Mouse (Mus musculus) layer of hippocampus, adult 11-12 months (tissue): Measurements from ENCODE around the gene Tmem126a.
A peak's percentile ranks its signal among the peaks of the same experiment; 100 is the strongest.

Source experiments
- DNase-seq: peaks from one replicate; pipeline ENCODE4 v3.0.0; 2022; ENCODE audit warnings: low spot score

Tmem126a gene

DNA sequence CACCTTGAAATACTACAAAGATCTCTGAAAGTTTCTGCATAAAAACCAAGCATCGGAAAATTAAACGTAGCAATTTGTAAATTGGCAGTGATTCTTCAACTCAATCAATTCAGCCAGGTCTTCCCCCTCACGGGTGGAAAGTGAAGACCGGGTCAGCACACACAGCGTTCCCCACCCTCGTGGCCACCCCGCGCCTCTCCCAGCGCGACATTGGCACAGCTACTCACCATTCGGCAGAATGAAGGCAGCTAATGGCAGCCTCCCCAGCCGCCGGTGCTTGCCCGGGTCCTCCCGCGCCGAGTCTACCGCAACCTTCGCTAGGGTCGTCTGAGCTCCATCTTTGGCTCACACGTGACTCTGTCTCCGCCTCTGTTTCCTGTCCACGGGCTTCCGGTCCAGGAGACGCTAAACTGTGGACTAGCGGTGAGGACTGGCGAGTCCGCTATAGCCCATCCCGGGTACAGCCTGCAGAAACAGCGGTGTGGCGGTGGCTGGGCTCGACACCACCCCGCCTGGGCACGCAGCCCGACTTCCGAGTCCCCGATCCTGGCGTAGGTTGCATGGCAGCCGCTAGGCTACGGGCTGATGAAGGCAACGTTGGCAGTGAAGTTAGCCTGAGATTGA is at the start of gene Tmem126a:
Gene Tmem126a (minus strand): TSS at position 385 of the 624 bp plus-strand sequence.
- peak; percentile 83 for DNase-seq

DNA sequence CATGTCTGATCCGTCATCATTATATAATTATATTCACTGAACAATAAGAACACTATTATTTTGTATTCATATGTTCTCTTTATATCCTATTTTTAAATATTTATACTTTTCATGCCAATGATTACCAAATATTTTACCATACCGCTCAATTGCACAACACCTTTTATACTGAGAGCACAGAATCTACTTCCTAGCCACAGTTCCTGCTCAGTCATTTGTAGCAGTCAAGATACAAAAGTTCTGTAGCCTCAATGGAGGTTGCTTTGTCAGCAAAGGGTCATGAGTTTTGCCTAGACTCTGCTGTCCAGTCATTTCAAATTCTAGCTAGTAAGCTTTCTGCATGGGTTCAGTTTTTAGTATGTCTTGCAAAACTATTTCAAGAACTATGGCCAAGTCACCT is 25.6 kb upstream of the Tmem126a start:
- DNase-seq: no peak

DNA sequence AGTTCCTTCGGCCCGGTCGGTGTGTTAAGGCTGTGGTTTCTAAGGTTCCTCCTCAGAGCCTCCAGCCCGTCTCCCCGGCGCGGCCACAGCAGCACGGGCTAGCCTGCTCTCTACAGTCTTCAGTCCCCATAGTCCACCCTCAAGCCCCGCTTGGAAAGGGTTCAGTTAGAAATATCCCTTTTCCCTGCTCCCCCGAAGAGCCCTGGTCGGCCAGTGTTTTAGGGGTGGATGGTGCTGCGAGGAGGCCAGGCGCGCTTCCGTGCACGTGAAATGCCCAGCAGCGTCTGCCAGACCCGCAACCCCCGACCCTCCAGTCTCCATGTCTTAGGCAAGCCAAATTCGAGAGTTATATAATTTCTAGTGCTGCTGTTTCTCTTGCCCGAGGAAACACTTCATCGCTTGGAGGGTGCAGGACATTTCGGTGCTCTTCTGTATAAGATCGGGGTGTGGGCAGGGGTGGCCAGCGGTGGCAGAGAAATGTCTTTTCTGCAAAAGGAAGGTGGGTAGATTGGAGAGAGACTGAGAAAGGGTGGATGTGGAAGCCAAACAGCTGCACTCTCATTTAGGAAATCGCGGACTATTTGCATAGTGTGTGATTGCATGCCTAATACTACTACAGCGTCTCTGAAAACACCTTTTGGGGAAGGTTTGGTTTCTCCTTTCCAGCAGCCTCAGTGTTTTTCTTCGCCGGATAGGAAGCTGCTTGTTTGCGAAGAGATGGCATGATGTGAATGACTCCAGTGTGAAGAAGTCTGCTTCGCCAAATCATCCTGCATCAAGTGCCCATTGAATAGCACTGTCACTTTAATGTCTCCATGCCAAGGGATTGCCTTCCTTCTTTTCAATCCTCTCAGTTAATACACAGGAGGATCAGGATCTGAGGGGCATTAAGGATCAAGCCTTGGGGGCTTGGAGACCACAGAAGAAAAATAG is 19.6 kb upstream of the Tmem126a start, which contains the start of gene Dlg2:
Gene Dlg2 (plus strand): TSS at position 360 of the 933 bp plus-strand sequence.
- peak; percentile 48 for DNase-seq

DNA sequence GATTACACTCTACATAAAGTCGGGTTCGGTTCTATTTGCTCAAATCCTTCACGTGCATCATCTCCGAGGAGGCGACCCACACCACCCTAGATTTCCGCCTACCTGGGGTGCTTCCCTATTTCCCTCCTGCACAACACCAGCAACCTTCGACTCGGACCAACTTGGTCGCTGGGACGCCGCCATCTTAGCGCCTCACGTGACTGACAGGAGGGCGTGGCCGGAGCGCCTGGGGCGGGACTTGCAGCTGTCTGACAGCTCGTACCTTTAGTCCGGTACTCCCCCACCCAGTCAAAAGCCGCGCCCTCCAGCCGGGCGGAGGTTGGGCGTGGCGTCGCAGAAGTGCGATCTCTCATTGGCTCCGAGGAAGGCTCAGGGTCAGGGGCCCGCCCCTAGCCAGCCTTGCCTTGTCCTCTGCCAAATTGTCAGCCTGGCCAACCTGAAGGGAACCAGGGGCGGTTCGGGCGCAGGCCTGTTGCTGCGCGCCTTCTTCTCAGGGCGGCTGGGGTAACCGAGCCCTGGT is 18.8 kb upstream of the Tmem126a start, which contains the start of gene Tmem126b:
Gene Tmem126b (minus strand): TSS at position 209 of the 520 bp plus-strand sequence.
- peak; percentile 99 for DNase-seq

DNA sequence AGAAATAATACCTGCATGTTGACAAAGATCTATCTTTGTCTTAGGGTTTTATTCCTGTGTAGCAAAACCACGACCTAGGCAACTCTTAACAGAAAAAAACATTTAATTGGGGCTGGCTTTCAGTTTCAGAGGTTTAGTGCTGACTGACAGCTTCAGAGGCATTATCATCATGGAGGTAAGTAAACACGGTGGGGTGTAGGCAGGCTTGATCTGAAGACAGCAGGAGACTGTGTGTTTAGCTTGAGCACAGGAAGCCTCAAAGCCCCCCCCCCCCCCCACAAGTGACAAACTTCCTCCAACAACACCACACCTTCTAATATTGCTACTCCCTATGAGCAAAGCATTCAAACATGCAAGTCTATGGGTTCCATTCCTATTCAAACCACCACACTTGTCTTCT is 16.5 kb upstream of the Tmem126a start:
- DNase-seq: no peak

DNA sequence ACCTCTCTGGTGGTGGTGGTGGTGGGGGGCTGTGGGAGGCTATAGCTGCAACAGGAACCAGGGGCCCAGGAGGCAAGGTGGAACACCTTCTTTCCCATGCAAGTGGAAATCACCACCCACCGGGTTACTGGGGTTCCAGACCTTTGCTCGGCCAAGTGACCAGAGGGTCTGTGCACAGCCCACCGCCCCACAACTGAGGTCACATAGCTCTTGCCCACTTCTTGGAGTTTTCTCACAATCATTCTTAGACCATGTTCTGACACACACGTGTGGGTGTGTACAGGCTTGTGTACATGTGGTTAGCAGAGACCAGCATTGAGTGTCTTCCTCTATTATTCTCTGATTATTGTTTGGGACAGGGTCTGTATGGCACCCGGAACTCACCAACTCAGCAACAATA is 4.4 kb upstream of the Tmem126a start:
- no peak for DNase-seq

DNA sequence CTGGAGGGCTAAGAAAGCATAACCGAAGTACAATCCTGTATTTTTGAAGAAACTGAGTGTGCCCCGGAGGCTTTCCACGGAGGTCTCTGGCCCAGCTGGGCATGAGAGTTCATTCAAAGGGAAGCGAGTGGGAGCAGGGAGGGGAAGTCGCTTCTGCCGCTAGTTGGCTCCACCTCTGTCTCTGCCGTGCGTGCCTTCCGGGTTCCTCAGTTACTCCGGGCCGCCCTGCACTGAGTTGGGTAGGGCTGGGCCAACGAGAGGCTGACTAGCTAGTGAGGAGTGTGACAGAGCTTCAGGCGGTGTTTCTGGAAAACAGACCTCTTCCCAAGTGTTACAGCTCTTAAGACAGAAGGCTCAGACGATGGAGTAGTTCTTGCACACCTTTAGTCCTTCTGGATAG is 3.9 kb upstream of the Tmem126a start:
- peak; percentile 35 for DNase-seq

DNA sequence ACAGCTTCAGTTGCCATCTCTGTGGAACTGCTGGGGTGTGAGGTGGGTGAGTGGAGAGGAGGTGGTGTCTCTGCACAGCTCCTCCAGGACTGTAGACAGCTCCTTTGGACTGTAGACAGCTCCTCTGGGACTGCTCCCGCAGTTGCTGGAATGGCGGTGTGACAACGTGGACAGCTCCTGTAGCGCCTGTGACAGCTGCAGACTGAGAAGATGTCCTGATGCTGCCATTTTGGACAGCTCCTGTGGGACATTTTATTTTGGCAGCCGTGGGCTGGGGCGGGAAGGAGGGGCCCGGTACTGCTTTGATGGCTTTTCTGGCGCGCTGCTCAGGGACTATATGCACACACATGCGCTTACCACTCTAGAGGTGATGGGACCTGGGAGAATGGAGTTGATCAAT is 3.3 kb upstream of the Tmem126a start:
- no peak for DNase-seq

DNA sequence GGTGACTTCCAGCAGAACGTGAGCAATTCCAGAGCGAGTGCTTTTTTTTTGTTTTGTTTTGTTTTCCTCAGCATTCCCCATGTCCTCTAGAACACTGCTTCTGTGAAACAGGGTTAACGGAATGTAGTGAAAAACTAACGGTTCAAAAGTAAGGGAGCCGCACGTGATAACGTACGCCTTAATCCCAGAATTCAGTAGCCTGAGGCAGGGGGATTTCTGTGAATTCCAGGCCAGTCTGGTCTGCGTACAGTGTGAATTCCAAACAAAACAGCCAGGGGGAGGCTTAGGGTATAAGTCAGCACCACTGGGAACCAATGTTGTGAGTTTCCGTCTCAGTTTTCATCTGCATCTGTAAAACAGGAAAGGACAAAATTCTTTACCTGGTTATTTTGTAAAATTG is 488 bp upstream of the Tmem126a start:
- no peak for DNase-seq

DNA sequence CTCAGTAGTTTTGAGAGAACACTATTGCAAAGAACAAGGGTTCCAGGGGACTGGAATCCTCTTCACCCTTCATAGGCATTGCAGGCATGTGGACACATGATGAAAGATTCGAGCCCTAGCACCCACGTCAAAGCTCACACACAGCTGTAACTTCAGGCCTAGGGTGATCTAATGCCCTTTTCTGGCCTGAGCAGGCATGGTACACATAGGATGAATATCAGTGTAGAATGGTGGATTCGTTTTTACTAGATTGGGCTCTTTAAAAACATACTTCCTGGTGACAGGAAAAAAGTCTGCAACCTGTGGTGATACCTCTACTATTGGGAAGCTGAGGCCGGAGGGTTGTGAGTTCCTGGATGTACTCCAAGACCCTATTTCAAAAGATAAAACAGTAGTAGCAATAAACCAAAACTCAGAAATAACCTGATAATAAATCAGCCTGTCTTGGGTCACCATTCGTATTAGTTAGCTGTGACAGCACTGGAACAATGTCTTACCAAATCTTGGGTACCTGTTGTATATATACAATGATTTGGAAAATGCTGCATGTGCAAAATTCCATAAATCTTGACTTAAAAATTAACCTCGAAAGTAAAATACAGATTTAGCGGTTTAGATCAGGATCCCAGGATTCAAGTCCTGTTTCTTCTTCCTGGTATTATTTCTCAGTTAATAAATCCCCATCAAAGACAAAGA is 732 bp downstream of the Tmem126a start:
- DNase-seq: no peak

DNA sequence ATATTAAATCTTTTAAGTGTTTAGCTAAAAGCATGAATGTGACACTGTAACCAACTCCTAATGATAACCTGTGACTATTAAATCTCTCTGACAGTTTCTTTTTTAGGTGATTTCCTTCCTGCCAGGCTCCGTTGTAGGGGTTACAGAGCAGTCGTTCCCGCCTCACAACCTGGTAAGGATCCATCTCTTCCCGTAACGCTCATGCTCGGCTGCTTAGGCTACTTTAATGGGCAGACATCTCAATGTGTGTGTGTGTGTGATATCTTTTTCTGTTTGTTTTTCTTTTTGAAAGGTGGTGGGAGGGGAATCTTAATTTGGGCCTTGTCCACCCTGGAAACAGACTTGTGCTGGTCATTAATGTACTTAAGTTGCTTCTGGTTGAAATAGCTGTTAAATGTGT is 12.8 kb downstream of the Tmem126a start:
- no peak for DNase-seq

DNA sequence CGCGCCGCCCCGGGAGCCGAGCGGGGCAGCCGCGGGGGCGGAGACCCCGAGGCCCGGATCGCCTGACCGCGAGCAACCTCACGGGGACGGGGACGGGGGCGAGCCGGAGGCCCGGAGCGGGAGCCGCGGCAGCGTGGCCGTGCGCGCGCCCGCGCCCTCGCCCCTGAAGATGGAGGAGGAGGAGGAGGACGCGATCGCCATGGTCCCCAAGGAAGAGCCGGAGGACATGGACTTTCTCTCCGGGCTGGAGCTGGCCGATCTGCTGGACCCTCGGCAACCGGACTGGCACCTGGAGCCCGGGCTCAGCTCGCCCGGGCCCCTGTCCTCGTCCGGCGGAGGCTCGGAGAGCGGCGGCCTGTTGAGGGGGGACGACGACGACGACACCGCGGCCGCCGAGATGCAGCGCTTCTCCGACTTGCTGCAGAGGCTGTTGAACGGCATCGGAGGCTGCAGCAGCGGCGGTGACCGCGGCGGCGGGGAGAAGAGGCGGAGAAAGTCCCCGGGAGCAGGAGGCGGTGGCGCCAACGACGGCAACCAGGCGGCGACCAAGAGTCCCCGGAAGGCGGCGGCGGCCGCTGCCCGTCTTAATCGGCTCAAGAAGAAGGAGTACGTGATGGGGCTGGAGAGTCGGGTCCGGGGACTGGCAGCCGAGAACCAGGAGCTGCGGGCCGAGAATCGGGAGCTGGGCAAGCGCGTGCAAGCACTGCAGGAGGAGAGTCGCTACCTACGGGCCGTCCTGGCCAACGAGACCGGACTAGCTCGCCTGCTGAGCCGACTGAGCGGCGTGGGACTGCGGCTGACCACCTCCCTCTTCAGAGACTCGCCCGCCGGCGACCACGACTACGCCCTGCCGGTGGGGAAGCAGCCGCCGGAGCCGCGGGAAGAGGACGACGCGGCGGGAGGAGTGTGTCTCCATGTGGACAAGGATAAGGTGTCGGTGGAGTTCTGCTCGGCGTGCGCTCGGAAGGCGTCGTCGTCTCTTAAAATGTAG is 13.6 kb downstream of the Tmem126a start:
- DNase-seq: peak; percentile 67

DNA sequence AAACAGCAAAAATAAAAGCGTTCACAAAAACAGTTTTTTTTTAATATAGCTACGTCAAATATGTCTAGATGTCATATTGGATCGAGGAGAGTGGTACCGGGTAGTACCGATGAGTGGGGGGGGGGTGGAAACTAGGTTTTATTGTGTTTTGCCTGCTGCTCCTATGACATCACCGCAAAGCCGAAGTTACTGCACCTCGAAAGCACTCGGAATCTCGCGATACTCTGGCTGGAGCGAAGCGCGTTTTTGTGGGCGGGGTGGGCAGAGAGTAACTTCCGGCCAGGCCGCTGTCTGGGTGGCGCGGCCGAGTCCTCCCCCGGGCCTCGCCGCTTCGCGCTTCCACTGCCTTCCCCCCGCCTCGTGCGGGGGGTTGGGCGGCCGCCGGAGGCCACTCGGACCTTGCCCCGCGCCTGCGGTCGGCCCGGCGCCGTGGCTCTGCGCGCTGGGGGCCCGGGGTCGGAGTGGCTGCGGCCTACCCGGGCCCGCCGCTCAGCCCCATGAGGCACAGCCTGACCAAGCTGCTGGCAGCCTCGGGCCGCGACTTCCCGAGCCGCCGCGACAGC is 14.4 kb downstream of the Tmem126a start, which contains the start of gene Crebzf:
Gene Crebzf (plus strand): TSS at position 212 of the 563 bp plus-strand sequence.
- peak; percentile 97 for DNase-seq

DNA sequence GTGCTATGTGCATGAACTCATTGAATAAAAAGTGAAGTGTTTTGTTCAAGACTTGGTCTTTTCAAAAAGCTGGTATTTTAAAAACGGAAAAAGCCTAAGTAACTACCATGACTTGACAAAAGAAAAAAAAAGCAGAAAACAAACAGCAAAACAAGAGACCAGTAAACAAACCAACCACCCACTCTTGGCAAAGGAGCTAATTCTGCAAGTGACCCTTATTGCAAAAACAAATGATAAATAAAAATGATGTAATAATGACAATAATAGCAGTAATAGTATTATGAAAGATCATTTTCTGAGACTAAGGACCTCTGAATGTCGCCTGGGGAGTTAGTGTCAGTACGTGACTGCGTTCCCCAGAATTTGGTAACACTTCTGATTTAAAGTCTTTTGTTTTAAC is 15.0 kb downstream of the Tmem126a start:
- DNase-seq: no peak

DNA sequence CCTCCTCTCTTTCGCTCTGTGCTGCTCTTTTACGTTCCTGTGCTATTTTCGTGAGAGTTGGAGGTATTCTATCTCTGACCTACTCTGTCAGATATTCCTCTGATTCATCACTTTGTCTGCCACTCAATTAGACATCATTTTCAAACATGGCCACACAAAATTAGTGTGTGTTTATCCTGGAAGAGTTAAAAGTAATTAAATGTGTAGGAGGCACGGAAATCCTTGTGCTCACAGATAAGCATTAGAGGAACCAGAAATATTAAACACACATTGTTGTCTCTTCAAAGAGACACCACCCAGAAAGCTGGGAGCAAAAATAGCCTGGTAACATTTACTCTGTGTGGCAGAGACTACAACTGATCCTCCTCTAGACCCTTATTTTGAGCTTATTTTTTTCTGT is 17.0 kb downstream of the Tmem126a start:
- DNase-seq: no peak

DNA sequence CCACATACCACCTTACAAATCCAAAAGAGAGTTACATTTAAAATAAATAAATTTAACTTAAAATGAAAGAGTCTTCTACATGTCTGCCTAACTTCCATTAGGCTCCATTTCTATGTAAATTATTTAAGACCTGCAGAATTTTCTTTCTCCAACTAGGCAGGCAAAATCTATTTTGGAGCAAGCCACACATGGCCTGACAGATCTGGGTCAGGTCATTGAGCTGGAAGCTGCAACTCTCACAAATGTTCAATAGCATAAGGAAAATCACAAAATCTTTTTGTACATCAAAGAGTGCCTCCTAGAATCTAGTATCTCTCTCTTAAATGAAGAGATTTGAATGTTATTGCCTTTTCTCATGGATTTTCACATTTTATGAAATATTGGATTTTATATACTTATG is 24.8 kb downstream of the Tmem126a start:
- no peak for DNase-seq

DNA sequence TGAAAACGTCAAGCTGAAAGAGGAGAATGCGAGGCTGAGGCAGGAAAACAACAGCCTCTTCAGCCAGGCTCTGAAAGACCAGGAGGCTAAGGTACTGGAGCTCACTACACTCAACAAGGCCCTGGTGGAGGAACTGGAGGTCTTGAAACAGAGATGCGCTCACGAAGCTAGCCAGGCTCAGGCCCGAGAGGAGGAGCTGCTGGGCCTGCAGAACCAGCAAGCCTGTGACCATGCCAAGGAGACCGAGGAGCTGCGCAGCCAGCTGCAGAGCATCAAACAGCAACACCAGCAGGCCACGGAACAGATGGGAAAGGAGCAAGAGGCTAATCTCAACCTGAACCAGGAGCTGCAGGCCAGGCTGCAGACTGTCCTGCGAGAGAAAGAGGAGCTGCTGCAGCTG is 30.0 kb downstream of the Tmem126a start:
- DNase-seq: no peak

DNA sequence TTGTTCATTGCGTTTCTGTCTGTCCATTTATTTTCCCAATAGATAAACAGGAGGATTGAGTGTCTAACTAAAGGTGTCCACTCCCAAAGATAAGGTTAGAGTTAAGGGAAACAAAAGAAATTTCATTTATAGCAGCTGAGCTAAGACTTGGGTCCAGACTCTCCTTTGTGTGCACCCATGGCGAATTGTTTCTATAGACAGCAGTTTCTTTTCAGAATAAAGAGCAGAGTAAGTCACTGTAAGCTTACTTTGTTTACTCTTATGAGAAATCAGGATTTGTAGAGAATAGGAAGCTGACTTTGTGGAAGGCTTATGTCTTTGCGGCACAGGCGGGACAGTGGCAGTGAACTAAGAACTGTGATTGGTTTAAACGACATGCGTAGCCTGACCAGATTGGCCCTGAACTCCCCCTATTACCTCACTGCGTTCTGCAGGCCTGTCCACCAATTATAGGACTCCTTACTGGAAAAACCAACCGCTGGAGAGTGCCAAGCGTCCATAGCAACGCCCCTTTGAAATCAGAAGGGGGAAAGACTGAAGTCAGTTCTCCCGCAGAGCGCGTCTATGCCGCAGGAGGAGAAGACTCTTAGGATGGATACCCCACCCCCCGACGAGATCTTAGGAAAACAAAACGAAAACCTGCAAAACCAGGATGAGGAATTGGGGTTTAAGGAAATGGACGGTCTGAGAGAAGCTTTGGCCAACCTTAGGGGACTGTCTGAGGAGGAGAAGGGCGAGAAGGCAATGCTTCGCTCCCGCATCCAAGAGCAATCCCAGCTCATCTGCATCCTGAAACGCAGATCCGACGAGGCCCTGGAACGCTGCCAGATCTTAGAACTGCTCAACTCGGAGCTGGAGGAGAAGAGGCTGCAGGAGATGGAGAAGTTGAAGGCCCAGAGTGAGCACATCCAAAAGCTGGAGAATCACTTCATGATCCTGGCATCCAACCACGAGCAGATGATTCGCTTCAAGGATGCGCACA is 30.7 kb downstream of the Tmem126a start, which contains the start of gene Ccdc89:
Gene Ccdc89 (plus strand): TSS at position 558 of the 982 bp plus-strand sequence.
- DNase-seq: peak; percentile 83

DNA sequence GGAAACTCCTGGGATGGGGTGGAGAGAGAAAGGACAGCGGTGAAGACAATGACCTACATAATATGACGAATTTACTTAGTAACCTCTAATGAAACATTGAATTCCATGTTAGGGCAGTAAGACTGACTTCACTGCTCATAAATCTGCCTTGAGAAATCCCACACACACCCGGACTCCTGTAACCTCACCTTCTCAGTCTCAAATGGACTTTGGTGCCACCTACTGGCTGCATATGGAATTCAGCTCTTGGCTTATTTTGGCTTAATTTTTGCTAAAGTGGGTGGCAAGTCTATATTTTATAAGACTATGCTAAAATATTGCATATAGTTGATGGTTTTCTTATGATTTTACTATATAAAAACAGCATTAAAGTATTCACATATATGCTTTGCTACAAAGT is 47.1 kb downstream of the Tmem126a start:
- DNase-seq: peak; percentile 55
